Mouse (Mus musculus) hindlimb bud, embryonic 11.5 days (tissue): Measurements from ENCODE around the gene Hist1h2bm.
A peak's percentile ranks its signal among the peaks of the same experiment; 100 is the strongest.
"Not testable (repeated sequence)": the region's sequence is repeated elsewhere in the genome, so short reads cannot be mapped to it uniquely, and the experiment has no call there.

Experiments used
- DNase-seq: peaks from one replicate; pipeline ENCODE4 v3.0.0-alpha.2; 2012; ENCODE audit warnings: low read depth, low spot score; ENCODE audit errors: extremely low spot score

The Hist1h2bm gene

GRCm38 (mm10) chr13:21721757-21722372 lies at the start of gene Hist1h2bm:
Gene Hist1h2bm (plus strand): TSS chr13:21722044.
- DNase-seq: peak; percentile 98

- DNase-seq: no peak
Observed at GRCm38 (mm10) chr13:21677305-21677704, 44.5 kb upstream of the Hist1h2bm start, which contains the start of gene Olfr1360. Gene Olfr1360 (minus strand): TSS chr13:21677405.

- DNase-seq: no peak
Observed at GRCm38 (mm10) chr13:21697811-21698210, 24.0 kb upstream of the Hist1h2bm start, which contains the start of gene Olfr1359. Gene Olfr1359 (plus strand): TSS chr13:21698111.

GRCm38 (mm10) chr13:21706669-21707068 lies 15.2 kb upstream of the Hist1h2bm start:
- DNase-seq: no peak

GRCm38 (mm10) chr13:21710031-21710711 lies 11.7 kb upstream of the Hist1h2bm start:
- peak; percentile 73 for DNase-seq

- DNase-seq: peak; percentile 73
Observed at GRCm38 (mm10) chr13:21710821-21711525, 10.9 kb upstream of the Hist1h2bm start.

GRCm38 (mm10) chr13:21711698-21712097 lies 10.1 kb upstream of the Hist1h2bm start:
- no peak for DNase-seq

- peak; percentile 73 for DNase-seq
Observed at GRCm38 (mm10) chr13:21714725-21715124, 7.1 kb upstream of the Hist1h2bm start.

- no peak for DNase-seq
Observed at GRCm38 (mm10) chr13:21715131-21715863, 6.5 kb upstream of the Hist1h2bm start.

GRCm38 (mm10) chr13:21715864-21716539 lies 5.8 kb upstream of the Hist1h2bm start, which contains the start of the genes Hist1h2bl and Hist1h2ai:
Gene Hist1h2bl (minus strand): TSS chr13:21716143.
Gene Hist1h2ai (plus strand): TSS chr13:21716422.
- peak; percentile 98 for DNase-seq

- peak; percentile 95 for DNase-seq
Observed at GRCm38 (mm10) chr13:21716540-21717391, 5.1 kb upstream of the Hist1h2bm start.

- not testable (repeated sequence) for DNase-seq
Observed at GRCm38 (mm10) chr13:21717397-21718357, 4.2 kb upstream of the Hist1h2bm start, which contains the start of gene Hist1h3h. Gene Hist1h3h (plus strand): TSS chr13:21717659.

GRCm38 (mm10) chr13:21718381-21719080 lies 3.3 kb upstream of the Hist1h2bm start:
- peak; percentile 75 for DNase-seq

GRCm38 (mm10) chr13:21721107-21721756 lies 612 bp upstream of the Hist1h2bm start:
- DNase-seq: not testable (repeated sequence)

- DNase-seq: peak; percentile 69
Observed at GRCm38 (mm10) chr13:21722373-21722925, 605 bp downstream of the Hist1h2bm start.

- no peak for DNase-seq
Observed at GRCm38 (mm10) chr13:21722993-21723836, 1.4 kb downstream of the Hist1h2bm start.
